Mouse (Mus musculus) frontal cortex, adult (tissue): ENCODE measurements around the gene Vgll4.

ENCODE experiments used
- ATAC-seq: cut with Nextera tagmentation; 2 replicates; pipeline ENCODE4 v1.9.2; 2017; ENCODE audit warnings: mild to moderate bottlenecking, moderate library complexity, mixed read lengths; ENCODE audit not compliant: low TSS enrichment

The Vgll4 gene

DNA sequence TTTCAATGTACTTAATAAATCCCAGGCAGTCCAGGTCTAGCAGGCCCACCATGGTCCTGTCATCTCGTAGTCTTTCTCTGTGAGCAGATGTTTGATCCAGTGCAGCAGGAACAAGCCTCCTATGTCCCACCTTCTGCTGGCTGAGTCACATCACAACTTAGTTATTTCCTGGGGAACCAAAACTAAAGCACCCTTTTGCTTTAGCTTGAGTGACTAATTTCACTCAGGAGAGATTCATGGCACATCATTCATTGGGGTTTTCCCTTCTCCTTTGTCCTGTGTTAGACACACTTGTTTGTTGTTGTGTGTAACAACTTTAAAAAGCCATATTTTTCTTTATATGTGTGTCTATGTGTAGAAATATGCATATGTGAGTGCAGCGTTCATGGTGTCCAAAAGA lies 126.9 kb downstream of the Vgll4 start:
- no peak for ATAC-seq

DNA sequence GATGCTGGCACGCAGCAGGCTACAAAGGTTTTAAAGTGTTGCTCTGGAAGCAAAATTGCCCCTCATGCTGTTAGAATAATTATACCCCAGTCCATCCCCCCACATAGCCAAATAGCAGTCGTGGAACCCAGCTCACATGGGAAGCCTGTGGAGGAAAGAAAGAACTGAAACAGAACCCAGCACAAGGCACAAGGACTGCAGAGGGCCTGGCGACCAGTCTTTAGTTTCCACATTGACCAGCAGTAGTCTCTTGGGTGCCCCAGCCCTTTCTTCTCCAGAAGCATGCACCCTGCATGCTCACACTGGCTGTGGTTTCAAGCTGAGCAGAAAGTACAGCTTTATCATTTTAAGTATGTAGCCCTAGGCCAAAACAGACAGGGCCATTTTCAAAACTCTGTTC lies 127.7 kb downstream of the Vgll4 start:
- ATAC-seq: no peak

DNA sequence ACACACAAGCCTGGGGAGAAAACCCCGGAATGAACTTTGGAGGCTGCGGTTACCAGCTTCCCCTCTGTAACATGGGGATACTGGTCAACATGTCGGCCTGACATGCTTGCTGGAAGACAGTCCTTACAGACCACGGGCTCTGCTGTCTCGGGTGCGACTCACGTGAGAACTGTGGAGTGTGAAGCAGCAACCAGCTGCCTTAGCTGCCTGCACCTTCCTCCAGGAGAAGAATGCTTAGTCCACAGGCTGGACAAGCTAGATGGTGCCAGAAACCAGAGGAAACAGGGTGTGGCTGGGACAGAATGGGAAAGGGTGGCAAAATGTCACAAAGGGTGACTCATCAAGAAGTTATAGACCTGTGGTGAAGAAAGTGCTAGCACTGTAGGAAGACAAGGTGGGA lies 129.8 kb downstream of the Vgll4 start:
- ATAC-seq: no peak

DNA sequence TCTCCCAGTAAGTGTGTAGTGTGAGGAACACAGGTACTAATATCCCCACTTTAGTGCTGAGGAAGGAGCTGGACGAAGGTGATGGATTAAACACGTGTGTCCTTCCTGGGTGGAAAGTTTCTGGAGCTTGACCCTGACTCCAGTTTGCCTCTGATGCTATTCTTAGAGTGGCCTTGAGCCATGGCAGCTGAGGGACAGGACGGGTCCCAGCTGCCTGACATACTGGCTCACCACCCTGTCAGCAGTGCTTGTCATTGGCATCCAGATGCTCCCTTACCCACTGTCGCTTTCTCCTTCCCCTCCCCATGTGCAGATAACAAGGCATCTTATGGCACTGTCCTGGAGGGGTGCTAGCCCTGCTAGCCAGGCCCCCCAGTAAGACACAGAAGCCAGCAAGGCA lies 130.9 kb downstream of the Vgll4 start:
- no peak for ATAC-seq

DNA sequence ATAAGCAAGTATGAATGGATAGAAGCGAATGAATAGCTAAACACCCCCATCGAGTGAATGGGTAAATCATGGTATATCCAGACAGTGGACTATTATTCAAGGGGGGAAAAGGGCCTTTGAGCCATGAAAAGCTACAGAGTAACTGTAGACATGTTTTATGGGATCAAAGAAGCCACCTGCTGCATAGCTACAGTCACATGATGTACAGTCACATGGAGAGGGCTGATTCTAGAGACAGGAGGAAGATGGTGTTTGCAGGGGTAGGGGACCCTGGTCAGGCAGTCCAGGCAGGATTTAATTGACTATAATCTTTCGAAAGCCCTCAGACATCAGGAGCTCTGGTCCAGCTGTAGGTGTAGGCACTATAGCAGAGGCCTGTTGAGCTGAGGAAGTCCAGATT lies 133.4 kb downstream of the Vgll4 start:
- ATAC-seq: no peak

DNA sequence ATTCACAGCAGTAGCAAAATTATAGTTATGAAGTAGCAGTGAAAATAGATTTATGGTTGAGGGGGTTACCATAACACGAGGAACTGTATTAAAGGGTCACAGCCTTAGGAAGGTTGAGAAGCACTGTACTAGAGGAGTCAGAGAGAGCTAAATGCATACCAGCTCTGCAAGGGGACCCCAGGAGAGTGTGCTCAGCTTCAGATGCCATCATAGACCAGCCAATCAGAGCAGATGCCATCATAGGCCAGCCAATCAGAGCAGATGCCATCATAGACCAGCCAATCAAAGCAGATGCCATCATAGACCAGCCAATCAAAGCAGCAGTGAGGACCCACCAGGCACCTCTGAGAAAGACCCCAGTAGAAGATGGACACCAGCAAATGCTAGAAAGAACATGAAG lies 134.0 kb downstream of the Vgll4 start:
- ATAC-seq: no peak

DNA sequence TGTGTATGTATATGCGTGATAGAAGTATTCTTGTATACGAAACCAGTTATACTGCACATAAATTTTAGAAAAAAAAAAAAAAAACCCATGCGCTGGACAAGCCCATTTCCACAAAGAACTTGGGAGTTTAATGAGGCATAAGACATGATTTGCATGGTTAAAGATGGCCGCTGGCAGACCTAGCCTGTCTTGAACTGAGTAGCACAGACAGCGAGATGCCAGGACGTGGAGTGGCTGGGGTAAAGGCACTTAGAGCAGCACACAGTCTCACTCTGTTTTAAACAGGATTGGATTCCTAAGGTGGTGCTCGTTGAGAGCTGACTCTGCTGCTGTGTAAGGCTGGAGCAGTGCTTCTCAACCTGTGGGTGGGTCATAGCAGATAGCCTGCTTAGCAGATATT lies 134.4 kb downstream of the Vgll4 start:
- no peak for ATAC-seq

DNA sequence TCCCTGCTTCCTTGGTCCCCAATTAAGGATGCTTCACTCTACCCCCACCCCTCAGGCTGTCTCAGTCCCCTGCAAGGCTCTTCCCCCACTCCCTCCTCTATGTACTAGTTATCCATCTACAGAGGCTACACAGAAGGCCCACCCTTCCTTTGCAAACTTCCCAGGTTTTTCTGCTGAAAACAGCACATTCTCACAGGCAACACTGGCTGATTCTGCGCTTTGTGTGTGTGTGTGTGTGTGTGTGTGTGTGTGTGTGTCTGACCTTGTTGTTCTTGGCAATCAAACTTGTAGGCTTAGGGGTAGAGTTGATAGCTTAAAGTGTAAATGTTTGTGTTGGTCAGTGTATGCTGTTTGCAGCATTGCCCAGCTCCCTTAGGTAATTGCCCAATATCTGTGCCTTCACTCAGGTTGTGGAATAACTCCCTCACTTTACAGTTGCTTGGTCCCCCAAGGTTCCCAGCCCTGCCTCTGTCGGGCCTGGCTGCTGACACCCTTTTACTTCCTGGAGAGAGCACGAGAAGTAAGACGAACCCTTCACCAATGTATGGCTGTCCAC lies 135.9 kb downstream of the Vgll4 start:
- ATAC-seq: no peak

DNA sequence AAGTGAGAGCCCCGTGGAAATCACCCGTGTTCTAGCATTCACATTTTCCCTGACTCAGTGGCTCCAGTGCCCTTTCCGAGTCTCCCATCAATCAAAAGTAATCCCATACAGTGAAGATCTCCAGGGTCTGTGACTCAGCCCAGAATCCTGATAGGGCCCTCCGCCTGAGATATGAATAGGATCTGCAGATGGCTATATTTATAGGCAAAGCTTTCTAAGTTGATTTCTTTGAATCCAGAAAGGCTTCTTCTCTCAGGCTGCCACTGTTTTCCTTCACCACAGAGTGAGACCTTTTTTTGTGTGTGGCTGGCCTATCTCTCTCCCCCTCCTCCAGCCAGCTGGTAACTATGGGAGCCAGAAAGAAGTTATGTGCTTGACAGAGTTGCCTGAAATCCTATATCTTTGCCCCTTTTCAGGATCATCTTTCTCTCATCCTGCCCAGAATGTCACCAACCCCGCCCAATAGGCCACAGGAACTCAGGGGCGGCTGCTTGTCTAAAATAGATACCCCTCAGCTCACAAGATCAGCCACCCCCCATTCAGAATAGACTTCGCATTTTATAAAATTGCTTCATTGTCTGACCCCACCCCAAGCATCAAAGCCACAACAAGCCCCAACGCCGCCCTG lies 136.6 kb downstream of the Vgll4 start:
- peak; percentile 60 for ATAC-seq

DNA sequence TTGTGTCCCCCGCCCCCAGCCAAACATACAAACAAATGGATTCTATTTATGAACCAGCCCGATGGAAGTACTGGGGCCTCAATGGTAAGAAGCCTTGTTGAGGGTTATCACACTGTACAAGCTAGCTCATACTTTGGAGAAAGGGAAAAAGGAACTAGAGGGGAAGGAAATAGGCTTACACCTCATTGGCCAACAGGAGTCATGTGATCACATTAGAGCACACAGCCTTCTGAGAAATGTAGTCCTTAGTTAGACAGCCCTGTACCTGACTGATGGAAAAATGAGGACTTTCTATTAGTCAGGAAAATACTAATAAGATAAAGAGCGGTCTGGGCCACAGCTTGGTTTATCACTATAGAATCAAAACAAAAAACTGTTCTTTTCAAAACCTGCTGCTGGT lies 138.0 kb downstream of the Vgll4 start:
- no peak for ATAC-seq

DNA sequence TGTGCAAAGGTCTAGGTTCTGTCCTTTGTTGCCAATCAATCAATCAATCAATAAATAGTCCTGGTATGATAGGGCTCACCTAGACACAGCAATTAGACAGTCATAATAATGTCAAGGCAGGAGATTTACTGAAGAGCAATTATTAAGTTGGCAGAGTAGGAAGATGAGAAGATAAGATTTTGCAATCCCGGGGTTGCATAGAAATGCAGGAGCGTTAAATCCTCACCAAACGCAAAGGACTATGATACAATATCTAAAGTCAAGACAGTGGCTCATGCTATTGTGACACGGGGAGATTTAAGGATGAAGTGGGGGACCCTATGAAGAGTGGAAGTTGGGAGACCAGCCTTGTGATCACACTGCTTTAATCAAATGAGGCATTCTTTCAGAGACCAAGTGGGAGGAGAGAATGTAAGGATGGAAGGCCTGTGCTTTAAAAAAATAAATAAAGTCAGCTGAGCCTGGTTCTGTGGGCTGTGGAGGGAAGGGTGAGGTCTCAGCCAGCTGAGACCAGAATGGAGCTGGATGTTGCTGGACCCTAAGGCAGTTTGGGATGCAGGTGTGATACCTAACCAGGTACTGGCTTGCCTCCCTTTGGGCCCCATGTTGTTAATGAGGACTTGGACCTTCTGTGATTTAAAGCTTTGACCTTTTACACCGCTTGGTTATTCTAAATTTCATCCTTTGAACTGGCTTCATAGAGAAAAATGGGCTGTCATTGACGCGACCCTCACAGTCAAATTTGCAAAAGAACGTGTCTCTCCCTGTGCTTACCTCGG lies 139.9 kb downstream of the Vgll4 start:
- no peak for ATAC-seq

DNA sequence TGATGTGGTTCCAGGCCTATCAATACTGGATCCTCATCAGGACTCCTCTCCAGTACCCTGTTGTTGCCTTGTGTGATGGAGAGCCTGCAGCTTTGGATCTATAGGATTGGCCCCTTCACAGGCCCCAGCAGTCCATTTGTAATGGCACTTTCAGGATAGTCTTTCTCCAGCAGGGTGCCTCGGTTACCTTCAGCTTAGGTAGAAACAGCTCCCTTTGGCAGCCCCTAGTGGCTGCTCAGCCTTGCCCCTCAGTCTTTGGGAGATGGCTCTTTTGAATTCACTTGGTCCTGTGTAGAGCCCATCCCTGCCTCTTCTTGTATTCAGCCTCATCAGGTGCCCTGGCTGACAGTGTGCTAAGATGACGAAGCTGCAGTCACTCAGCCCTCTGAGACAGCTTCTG lies 142.9 kb downstream of the Vgll4 start:
- ATAC-seq: no peak

DNA sequence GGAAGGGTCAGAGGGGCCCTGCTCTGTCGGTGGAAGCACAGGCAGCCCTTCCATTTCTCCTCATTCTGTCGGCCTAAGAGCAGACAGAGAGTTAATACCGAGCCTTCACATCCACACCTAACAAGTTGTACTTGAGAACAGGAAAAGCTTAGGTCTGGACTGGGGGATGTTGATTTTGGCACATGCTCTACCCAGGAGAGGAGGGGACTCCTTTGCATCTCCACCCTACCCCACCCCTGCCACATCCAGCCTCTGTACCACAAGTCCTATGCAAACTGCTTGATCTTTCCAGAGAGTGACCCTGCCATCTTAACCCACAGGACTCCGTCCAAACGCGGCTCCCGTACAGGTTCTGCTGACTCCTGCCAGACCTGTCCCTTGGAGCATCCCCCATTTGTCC lies 148.1 kb downstream of the Vgll4 start:
- no peak for ATAC-seq

DNA sequence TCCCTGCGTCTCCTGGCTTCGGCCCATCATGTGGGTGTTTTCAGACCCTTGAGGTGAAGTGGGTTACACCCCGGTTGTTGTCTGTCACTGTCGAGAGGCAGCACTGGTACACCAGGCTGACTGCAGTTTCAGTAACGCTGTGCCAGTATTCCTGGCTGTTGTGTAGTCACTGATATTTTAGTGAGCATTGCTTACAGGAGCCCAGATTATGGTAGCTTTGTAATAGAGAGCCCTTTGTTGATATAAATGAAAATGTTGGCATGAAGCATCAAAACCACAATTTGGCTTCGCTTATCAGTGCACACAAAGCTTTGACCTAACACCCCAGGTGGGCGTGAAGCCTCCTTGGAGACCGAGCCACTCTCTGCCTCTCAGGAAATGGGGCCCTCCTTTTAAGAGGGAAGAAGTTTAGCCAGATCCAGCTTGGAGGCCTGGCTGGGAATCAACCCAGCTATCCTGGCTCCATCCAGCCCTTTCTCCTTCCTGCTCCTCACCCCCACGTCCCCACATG lies 149.8 kb downstream of the Vgll4 start:
- ATAC-seq: no peak

DNA sequence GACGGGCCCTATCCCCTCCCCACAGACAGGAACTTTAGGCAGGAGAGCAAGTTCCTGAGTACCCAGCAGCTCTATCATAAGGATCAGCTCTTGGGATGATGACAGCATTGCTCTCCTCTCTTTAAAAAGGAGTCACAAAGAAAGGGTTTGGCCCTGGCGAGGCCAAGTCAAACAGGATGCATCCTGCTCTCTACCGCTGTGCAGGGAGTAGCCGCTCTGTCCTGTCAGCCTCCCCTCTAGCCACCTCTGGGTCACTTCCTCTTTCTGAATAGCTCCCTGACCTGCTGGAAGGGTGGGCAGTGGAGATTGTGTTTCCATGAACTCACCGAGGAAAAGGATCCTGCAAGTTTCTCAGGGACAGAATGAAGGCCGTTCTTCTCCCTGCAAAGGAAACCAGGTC lies 151.3 kb downstream of the Vgll4 start:
- ATAC-seq: no peak

DNA sequence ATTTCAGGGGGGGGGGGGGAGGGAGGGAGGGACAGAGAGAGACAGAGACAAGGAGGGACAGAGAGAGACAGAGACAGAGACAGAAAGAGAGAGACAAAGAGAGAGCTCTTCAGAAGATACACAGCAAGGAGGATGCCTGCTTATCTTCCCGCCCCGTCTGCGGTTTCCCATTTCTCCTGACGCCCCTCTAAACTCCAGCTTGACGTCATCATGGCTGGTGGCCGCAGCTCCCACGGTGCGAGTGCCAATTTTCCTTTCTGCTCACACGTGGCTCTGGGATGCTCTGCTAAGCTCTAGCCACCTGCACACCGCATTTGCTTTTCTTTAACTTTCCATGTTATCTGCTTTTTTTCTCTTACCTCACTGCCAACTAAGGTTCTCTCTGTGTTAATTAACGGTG lies 151.8 kb downstream of the Vgll4 start:
- no peak for ATAC-seq

DNA sequence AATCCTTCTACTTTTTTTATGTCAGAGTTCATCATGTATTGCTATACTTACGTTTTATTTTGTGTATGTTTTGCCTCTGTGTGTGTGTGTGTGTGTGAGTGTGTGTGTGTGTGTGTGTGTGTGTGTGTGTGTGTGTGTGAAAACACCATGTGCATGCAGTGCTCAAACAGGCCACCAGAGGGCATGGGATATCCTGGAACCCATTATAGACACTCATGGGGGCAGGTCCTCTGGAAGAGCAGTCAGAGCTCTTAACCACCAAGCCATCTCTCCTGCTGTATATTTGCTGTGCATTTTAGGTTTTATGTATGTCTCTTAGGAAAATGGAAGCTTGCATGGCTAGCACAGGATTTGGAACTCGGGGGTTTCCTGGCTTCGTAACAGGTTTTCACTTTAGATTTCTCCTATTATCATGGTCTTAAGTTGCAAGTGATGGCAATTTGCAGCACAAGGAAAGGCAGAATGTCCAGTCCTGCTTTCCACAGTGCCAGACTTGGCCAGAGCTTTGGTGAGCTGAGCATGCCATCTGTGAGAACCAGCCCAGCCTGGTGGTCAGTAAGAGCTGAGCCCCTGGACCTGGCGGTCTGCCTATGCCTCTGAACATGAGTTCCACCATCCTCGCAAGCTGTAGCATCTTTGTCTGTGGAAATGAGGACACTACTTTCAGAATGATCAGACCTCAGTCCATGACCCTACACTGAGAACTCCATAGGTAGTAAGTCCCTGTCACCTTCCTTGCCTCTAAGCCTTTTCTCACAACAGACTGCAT lies 154.7 kb downstream of the Vgll4 start:
- no peak for ATAC-seq

DNA sequence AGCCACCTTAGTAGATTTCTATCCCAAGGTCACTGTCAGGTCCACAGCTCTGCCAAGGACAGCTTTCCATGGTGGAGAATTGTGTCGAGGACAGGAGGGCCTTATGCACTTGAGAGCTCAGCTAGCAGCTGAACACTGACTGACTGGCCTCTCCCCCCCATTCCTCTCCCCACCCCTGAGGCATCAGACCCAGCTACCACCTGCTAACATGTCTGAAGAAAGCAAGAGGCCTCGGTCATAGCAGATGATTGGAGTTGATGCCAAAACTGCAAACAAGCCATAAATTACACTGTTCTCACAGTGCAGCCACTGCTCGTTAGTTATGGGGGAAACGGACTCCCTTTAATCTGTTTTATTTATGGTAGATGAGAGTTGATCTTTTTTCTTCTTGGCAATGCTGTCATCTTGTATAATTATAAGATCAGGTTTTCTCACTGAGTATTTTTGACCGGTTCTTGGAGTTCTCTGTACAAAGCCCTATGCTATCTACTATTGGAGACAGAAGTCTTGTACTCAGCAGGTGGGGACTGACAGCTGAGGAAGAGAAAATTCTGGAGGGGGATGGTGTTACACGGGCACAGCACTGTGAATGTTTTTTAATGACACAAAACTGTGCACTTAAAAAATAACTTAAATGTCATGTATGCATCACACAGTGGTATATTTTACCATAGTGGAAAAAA lies 155.5 kb downstream of the Vgll4 start:
- no peak for ATAC-seq

DNA sequence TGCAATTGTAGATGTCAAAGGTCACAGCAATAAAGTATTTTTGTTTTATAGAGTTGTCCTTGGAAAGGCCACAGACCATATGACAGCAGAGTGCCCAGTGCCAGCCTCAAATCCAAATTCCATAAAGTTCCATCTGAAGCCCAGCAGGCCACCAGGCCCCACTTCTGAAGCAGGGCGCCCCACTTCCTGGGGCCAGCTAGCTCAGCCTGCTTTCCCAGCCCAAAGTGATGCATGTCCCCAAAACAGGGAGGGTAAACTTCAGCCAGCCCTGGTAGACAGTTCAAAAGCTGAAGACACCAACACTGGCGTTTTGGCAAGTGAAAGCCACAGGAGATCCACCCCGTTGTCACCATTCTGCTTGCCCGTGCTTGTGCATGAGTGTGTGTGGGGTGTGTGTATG lies 157.0 kb downstream of the Vgll4 start:
- no peak for ATAC-seq

DNA sequence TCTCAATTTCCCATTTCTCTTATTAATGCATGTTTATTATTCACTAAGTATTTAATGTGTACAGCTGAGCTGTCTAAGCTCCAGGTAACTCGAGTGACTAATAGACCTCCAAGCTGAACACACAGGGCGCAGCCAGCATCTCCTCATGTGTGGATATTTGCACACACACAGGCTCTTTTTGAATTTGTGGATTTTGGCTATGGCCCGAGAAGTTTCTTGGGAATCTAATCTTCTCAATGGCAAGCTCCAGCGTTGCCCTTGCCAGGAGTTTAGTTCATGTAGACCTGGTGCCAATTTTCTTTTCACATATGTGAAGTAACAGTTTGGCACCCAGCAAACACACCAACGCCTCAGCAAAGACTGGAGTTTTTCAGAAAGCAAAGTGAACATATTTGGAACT lies 157.5 kb downstream of the Vgll4 start:
- ATAC-seq: peak; percentile 23; the same call in 1 of the 2 replicates
